Mouse (Mus musculus): ENCODE data around the gene Olfr510. TPM values are rescaled to one million over a fixed set of nuclear protein-coding genes. Genes with fewer than 3 reads are reported as not detected.
"Not testable (repeated sequence)": the region's sequence is repeated elsewhere in the genome, so short reads cannot be mapped to it uniquely, and the experiment has no call there.

The Olfr510 gene
- not detected for total RNA-seq (2021)
- not detected in 2 replicates for polyA plus RNA-seq (2012; rRNA removed)
- long read RNA-seq: 0 reads

- no peak for DNase-seq
Observed at GRCm38 (mm10) chr7:108666118-108666517, at the start of gene Olfr510. Olfr510 (plus strand) TSS chr7:108666418.

GRCm38 (mm10) chr7:108616781-108617180 lies 49.4 kb upstream of the Olfr510 start:
- not testable (repeated sequence) for DNase-seq

DNA sequence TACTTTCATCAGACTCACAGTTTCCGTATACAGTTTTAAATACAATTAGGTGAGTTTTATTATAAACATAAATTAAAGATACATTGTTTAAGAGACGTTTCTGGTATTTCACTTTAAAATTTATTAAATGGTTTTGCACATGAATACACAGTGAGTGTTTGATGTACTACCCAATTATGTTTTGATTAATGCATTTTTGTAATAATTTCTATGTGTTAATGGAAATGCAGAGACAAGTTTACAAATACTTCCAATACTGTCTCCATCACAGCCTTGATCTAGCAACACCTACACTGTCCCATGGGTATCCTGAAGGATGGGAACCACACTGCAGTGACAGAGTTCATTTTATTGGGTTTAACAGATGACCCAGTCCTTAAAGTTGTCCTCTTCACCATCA lies 44.7 kb upstream of the Olfr510 start, which contains the start of gene Olfr507:
Gene Olfr507, plus strand, starts transcription at position 301 of the 400 bp plus-strand sequence.
- DNase-seq: no peak

GRCm38 (mm10) chr7:108629694-108630093 lies 36.5 kb upstream of the Olfr510 start, which contains the start of gene Olfr508:
Olfr508 (plus strand) TSS chr7:108629994.
- no peak for DNase-seq

GRCm38 (mm10) chr7:108651806-108652205 lies 14.4 kb upstream of the Olfr510 start, which contains the start of gene Olfr509:
Olfr509 (minus strand) TSS chr7:108651906.
- no peak for DNase-seq

DNA sequence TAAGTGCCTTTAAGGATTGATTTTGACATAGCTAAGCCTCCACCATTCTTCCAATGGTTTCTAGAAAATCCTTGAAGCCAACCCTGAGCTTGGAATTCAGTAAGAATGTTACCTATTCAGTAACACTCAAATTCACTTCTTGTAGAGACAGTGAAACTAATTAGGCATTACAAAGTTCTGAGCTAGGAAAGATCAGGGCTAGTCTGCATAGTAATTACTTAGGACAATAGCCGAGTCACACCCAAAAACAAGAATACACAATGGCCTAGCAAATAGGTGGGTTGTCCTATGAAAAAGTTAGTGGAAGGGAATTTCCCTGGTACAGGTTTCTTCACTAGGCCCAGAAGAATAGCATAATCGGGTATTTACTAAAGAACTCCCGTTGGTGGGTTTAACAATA lies 3.8 kb upstream of the Olfr510 start:
- no peak for DNase-seq

DNA sequence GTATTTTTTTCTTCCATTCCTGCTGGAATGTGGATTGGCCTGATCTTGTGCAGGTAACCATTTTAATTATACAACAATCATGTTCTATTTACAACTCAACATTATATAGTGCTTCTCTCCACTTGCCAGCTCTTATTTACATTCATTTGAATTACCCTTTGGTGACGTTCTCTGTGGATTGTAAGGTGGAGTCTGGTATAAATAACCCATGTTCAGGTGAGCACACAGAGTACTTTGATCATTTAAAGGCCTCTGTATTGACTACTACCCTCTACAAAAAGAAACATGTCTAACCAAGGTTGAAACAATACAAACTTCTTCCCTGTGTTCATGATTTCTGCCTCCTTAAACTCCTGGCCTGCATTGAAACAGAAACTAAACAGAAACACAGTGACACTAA lies 4.8 kb downstream of the Olfr510 start:
- DNase-seq: no peak

DNA sequence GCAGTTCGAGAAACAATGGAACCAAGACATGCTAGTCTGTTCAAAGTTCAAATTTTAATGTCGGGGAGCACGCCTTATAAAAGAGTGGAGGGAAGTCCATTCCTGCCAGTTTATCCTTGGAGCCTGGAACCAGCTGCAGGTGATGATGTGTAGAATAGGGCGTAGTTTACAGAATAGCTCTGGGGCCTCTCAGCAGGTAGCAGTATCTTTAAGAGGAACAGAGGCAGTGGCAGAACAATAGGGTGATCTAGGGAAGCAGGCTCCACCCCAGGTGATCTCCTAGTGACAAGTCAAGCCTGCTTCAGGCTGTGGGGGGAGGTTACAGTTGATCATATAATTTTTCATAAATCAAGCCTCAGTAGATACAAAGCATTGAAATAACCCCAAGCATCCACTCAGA lies 12.7 kb downstream of the Olfr510 start:
- DNase-seq: no peak

DNA sequence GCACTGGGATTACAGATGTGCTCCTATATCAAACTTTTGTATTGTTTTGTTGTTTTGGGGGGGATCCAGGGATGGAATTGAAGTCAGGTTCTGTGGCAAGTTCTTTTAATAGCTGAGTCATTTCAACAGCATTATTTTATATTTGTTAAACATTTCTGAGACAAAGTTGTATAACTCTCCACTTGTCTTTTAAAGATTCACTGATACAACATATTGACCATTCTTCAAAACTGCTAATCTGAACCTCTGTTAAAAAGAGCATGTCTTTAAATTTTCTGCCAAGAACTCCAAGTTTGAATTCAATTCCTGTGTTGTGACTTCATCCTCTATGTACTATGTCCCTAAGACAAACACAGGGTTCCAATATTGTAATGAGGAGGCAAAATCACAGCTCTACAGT lies 46.8 kb downstream of the Olfr510 start, which contains the start of gene Olfr512:
Gene Olfr512, plus strand, starts transcription at position 301 of the 400 bp plus-strand sequence.
- DNase-seq: no peak

Other genes with a start within 250 kb of the Olfr510 start
- not detected for gene Olfr497, start 246.0 kb upstream of the Olfr510 start, total RNA-seq (2021)
- gene Olfr497, start 246.0 kb upstream of the Olfr510 start, polyA plus RNA-seq (2012; rRNA removed): not detected in 2 replicates
- not detected for gene Olfr498, start 201.1 kb upstream of the Olfr510 start, total RNA-seq (2021)
- gene Olfr498, start 201.1 kb upstream of the Olfr510 start, polyA plus RNA-seq (2012; rRNA removed): not detected in 2 replicates
- gene Olfr502, start 141.4 kb upstream of the Olfr510 start, total RNA-seq (2021): not detected
- gene Olfr502, start 141.4 kb upstream of the Olfr510 start, polyA plus RNA-seq (2012; rRNA removed): not detected in 2 replicates
- not detected for gene Olfr503, start 121.9 kb upstream of the Olfr510 start, total RNA-seq (2021)
- not detected in 2 replicates for gene Olfr503, start 121.9 kb upstream of the Olfr510 start, polyA plus RNA-seq (2012; rRNA removed)
- not detected for gene Olfr504, start 100.6 kb upstream of the Olfr510 start, total RNA-seq (2021)
- not detected in 2 replicates for gene Olfr504, start 100.6 kb upstream of the Olfr510 start, polyA plus RNA-seq (2012; rRNA removed)
- gene Olfr506, start 55.6 kb upstream of the Olfr510 start, total RNA-seq (2021): not detected
- not detected in 2 replicates for gene Olfr506, start 55.6 kb upstream of the Olfr510 start, polyA plus RNA-seq (2012; rRNA removed)
- not detected for gene Olfr507, start 44.6 kb upstream of the Olfr510 start, total RNA-seq (2021)
- gene Olfr507, start 44.6 kb upstream of the Olfr510 start, polyA plus RNA-seq (2012; rRNA removed): not detected in 2 replicates
- gene Olfr508, start 36.4 kb upstream of the Olfr510 start, total RNA-seq (2021): not detected
- not detected in 2 replicates for gene Olfr508, start 36.4 kb upstream of the Olfr510 start, polyA plus RNA-seq (2012; rRNA removed)
- not detected for gene Olfr509, start 14.5 kb upstream of the Olfr510 start, total RNA-seq (2021)
- gene Olfr509, start 14.5 kb upstream of the Olfr510 start, polyA plus RNA-seq (2012; rRNA removed): not detected in 2 replicates
- gene Olfr512, start 46.9 kb downstream of the Olfr510 start, total RNA-seq (2021): not detected
- not detected in 2 replicates for gene Olfr512, start 46.9 kb downstream of the Olfr510 start, polyA plus RNA-seq (2012; rRNA removed)
- gene Olfr513, start 84.6 kb downstream of the Olfr510 start, total RNA-seq (2021): not detected
- gene Olfr513, start 84.6 kb downstream of the Olfr510 start, polyA plus RNA-seq (2012; rRNA removed): not detected in 2 replicates
- not detected for gene Olfr514, start 159.6 kb downstream of the Olfr510 start, total RNA-seq (2021)
- not detected in 2 replicates for gene Olfr514, start 159.6 kb downstream of the Olfr510 start, polyA plus RNA-seq (2012; rRNA removed)
- not detected for gene Olfr516, start 184.1 kb downstream of the Olfr510 start, total RNA-seq (2021)
- not detected in 2 replicates for gene Olfr516, start 184.1 kb downstream of the Olfr510 start, polyA plus RNA-seq (2012; rRNA removed)
- not detected for gene Olfr517, start 206.0 kb downstream of the Olfr510 start, total RNA-seq (2021)
- gene Olfr517, start 206.0 kb downstream of the Olfr510 start, polyA plus RNA-seq (2012; rRNA removed): not detected in 2 replicates
- not detected for gene Olfr518, start 218.6 kb downstream of the Olfr510 start, total RNA-seq (2021)
- not detected in 2 replicates for gene Olfr518, start 218.6 kb downstream of the Olfr510 start, polyA plus RNA-seq (2012; rRNA removed)
- gene Olfr519, start 228.0 kb downstream of the Olfr510 start, total RNA-seq (2021): not detected
- gene Olfr519, start 228.0 kb downstream of the Olfr510 start, polyA plus RNA-seq (2012; rRNA removed): not detected in 2 replicates

Measured in adrenal gland, adult 2 months (tissue).